Mouse (Mus musculus): ENCODE results near the gene Sf3a1. TPM values are rescaled to one million over a fixed set of nuclear protein-coding genes. Genes with fewer than 3 reads are reported as not detected.

The Sf3a1 gene
- polyA plus RNA-seq, 1 experiment from 2014 or later, result 70.1 TPM

GRCm38 (mm10) chr11:4195597-4196031, 35.5 kb downstream of the Sf3a1 start:
- H3K27ac ChIP-seq, result no peak overlapping the region
- H3K4me1 ChIP-seq, result no peaks in the 10 kb centered on the region; the same call in 1 of the 2 replicates
- H3K36me3 ChIP-seq, result no peaks in the 10 kb centered on the region
- H3K27me3 ChIP-seq (replicated peaks), result no peaks in the 10 kb centered on the region
- H3K4me3 ChIP-seq, result no peak overlapping the region
- H3K9ac ChIP-seq, result no peak overlapping the region
- ATAC-seq (ENCODE audit: low FRiP score, low read depth), result no peak
- no peak overlapping the region for H3K4me2 ChIP-seq (replicated peaks)
- 80% methylated on average over 3 of the region's 3 CpGs for WGBS
- H3K9me3 ChIP-seq, result no peaks in the 10 kb centered on the region

- Histone ChIP-seq H3K4me2 (replicated peaks) (no peak overlapping the region), H3K4me1 (no peaks in the 10 kb centered on the region; the same call in 1 of the 2 replicates), H3K9me3 (no peaks in the 10 kb centered on the region), H3K36me3 (no peaks in the 10 kb centered on the region), H3K4me3 (no peak overlapping the region), H3K27ac (no peak overlapping the region), H3K9ac (no peak overlapping the region), H3K27me3 (replicated peaks) (no peaks in the 10 kb centered on the region)
- ATAC-seq (ENCODE audit: low FRiP score, low read depth), result no peak
- 78% methylated on average over 8 of the region's 8 CpGs for WGBS
Observed at GRCm38 (mm10) chr11:4196636-4197035, 36.5 kb downstream of the Sf3a1 start.

- H3K9ac ChIP-seq, result no peak overlapping the region
- no peaks in the 10 kb centered on the region; the same call in 1 of the 2 replicates for H3K4me1 ChIP-seq
- no peak overlapping the region for H3K4me3 ChIP-seq
- 82% methylated on average over 1 of the region's 1 CpGs for WGBS
- no peaks in the 10 kb centered on the region for H3K36me3 ChIP-seq
- no peaks in the 10 kb centered on the region for H3K9me3 ChIP-seq
- no peak overlapping the region for H3K27ac ChIP-seq
- ATAC-seq (ENCODE audit: low FRiP score, low read depth), result no peak
- no peak overlapping the region for H3K4me2 ChIP-seq (replicated peaks)
- H3K27me3 ChIP-seq (replicated peaks), result no peaks in the 10 kb centered on the region
Observed at GRCm38 (mm10) chr11:4197691-4198090, 37.5 kb downstream of the Sf3a1 start.

GRCm38 (mm10) chr11:4201981-4202700, 42.0 kb downstream of the Sf3a1 start:
- H3K9me3 ChIP-seq, result no peaks in the 10 kb centered on the region
- ATAC-seq (ENCODE audit: low FRiP score, low read depth), result no peak

GRCm38 (mm10) chr11:4202995-4203704, 43.0 kb downstream of the Sf3a1 start:
- Histone ChIP-seq H3K9ac (no peak overlapping the region), H3K9me3 (no peaks in the 10 kb centered on the region), H3K4me3 (no peak overlapping the region), H3K36me3 (peaks cover 18% of the 10 kb centered on the region), H3K27me3 (replicated peaks) (no peaks in the 10 kb centered on the region), H3K4me1 (no peaks in the 10 kb centered on the region), H3K27ac (no peak overlapping the region), H3K4me2 (replicated peaks) (no peak overlapping the region)
- no peak for ATAC-seq (ENCODE audit: low FRiP score, low read depth)
- WGBS, result 84% methylated on average over 12 of the region's 12 CpGs

More at GRCm38 (mm10) chr11:4201981-4202700, 42.0 kb downstream of the Sf3a1 start:
- Histone ChIP-seq H3K4me1 (no peaks in the 10 kb centered on the region), H3K36me3 (peaks cover 8% of the 10 kb centered on the region), H3K4me3 (no peak overlapping the region), H3K9ac (no peak overlapping the region), H3K4me2 (replicated peaks) (no peak overlapping the region), H3K27me3 (replicated peaks) (no peaks in the 10 kb centered on the region), H3K27ac (no peak overlapping the region)
- WGBS, result 83% methylated on average over 11 of the region's 11 CpGs

GRCm38 (mm10) chr11:4203705-4204074, 43.5 kb downstream of the Sf3a1 start:
- ATAC-seq (ENCODE audit: low FRiP score, low read depth), result no peak
- Histone ChIP-seq H3K4me1 (no peaks in the 10 kb centered on the region), H3K27ac (no peak overlapping the region), H3K4me3 (no peak overlapping the region), H3K9ac (no peak overlapping the region), H3K4me2 (replicated peaks) (no peak overlapping the region), H3K27me3 (replicated peaks) (no peaks in the 10 kb centered on the region), H3K9me3 (no peaks in the 10 kb centered on the region), H3K36me3 (peaks cover 21% of the 10 kb centered on the region)
- WGBS, result 45% methylated on average over 2 of the region's 2 CpGs

- H3K27ac ChIP-seq, result no peak overlapping the region
- no peaks in the 10 kb centered on the region for H3K27me3 ChIP-seq (replicated peaks)
- H3K4me3 ChIP-seq, result no peak overlapping the region
- H3K9me3 ChIP-seq, result no peaks in the 10 kb centered on the region
- 93% methylated on average over 5 of the region's 5 CpGs for WGBS
- no peak overlapping the region for H3K4me2 ChIP-seq (replicated peaks)
- no peaks in the 10 kb centered on the region for H3K4me1 ChIP-seq
- no peak for ATAC-seq (ENCODE audit: low FRiP score, low read depth)
- H3K36me3 ChIP-seq, result peaks cover 33% of the 10 kb centered on the region
- H3K9ac ChIP-seq, result no peak overlapping the region
Observed at GRCm38 (mm10) chr11:4205097-4205655, 45.0 kb downstream of the Sf3a1 start.

GRCm38 (mm10) chr11:4205951-4206350, 45.8 kb downstream of the Sf3a1 start:
- H3K36me3 ChIP-seq, result peaks cover 41% of the 10 kb centered on the region

GRCm38 (mm10) chr11:4206563-4206962, 46.4 kb downstream of the Sf3a1 start:
- ATAC-seq (ENCODE audit: low FRiP score, low read depth), result no peak
- H3K4me3 ChIP-seq, result no peak overlapping the region
- 87% methylated on average over 6 of the region's 6 CpGs for WGBS
- no peak overlapping the region for H3K4me2 ChIP-seq (replicated peaks)
- H3K27ac ChIP-seq, result no peak overlapping the region
- no peaks in the 10 kb centered on the region for H3K9me3 ChIP-seq
- H3K4me1 ChIP-seq, result no peaks in the 10 kb centered on the region
- H3K36me3 ChIP-seq, result peaks cover 42% of the 10 kb centered on the region
- no peaks in the 10 kb centered on the region for H3K27me3 ChIP-seq (replicated peaks)
- H3K9ac ChIP-seq, result no peak overlapping the region

More at GRCm38 (mm10) chr11:4205951-4206350, 45.8 kb downstream of the Sf3a1 start:
- Histone ChIP-seq H3K4me1 (no peaks in the 10 kb centered on the region), H3K4me2 (replicated peaks) (no peak overlapping the region), H3K9me3 (no peaks in the 10 kb centered on the region), H3K27me3 (replicated peaks) (no peaks in the 10 kb centered on the region), H3K27ac (no peak overlapping the region), H3K4me3 (no peak overlapping the region), H3K9ac (no peak overlapping the region)
- 89% methylated on average over 7 of the region's 7 CpGs for WGBS
- no peak for ATAC-seq (ENCODE audit: low FRiP score, low read depth)

GRCm38 (mm10) chr11:4207655-4208054, 47.5 kb downstream of the Sf3a1 start:
- Histone ChIP-seq H3K27ac (no peak overlapping the region), H3K27me3 (replicated peaks) (no peaks in the 10 kb centered on the region), H3K9ac (no peak overlapping the region), H3K36me3 (peaks cover 53% of the 10 kb centered on the region), H3K4me3 (no peak overlapping the region), H3K4me1 (no peaks in the 10 kb centered on the region), H3K4me2 (replicated peaks) (no peak overlapping the region), H3K9me3 (no peaks in the 10 kb centered on the region)
- ATAC-seq (ENCODE audit: low FRiP score, low read depth), result no peak
- 94% methylated on average over 9 of the region's 9 CpGs for WGBS

- peaks cover 71% of the 10 kb centered on the region for H3K36me3 ChIP-seq
- H3K4me2 ChIP-seq (replicated peaks), result no peak overlapping the region
- no peaks in the 10 kb centered on the region for H3K4me1 ChIP-seq
- no peak overlapping the region for H3K4me3 ChIP-seq
- 81% methylated on average over 5 of the region's 5 CpGs for WGBS
- H3K27me3 ChIP-seq (replicated peaks), result no peaks in the 10 kb centered on the region
- no peaks in the 10 kb centered on the region for H3K9me3 ChIP-seq
- H3K27ac ChIP-seq, result no peak overlapping the region
- no peak overlapping the region for H3K9ac ChIP-seq
- ATAC-seq (ENCODE audit: low FRiP score, low read depth), result no peak
Observed at GRCm38 (mm10) chr11:4209556-4209955, 49.4 kb downstream of the Sf3a1 start.

- 69% methylated on average over 1 of the region's 1 CpGs for WGBS
- Histone ChIP-seq H3K27ac (no peak overlapping the region), H3K4me3 (no peak overlapping the region), H3K4me2 (replicated peaks) (no peak overlapping the region), H3K27me3 (replicated peaks) (no peaks in the 10 kb centered on the region), H3K4me1 (no peaks in the 10 kb centered on the region), H3K9ac (no peak overlapping the region), H3K9me3 (no peaks in the 10 kb centered on the region), H3K36me3 (peaks cover 83% of the 10 kb centered on the region)
- ATAC-seq (ENCODE audit: low FRiP score, low read depth), result no peak
Observed at GRCm38 (mm10) chr11:4210786-4211185, 50.6 kb downstream of the Sf3a1 start.

Measured in neural tube, embryonic 12.5 days (tissue).